Mouse (Mus musculus) MEL (cell line): ENCODE measurements around the gene Vars. TPM values are rescaled to one million over a fixed set of nuclear protein-coding genes. Genes with fewer than 3 reads are reported as not detected.

Source experiments
- DNase-seq: peaks from one replicate; pipeline ENCODE4 v3.0.0; 2011; ENCODE audit warnings: low read depth, low spot score
- H3K27ac ChIP-seq: 2 replicates; pipeline ENCODE4 v1.5.1; 2012; ENCODE audit warnings: low read depth, mild to moderate bottlenecking, control low read depth, low read length, moderate library complexity; ENCODE audit not compliant: control insufficient read depth
- H3K27me3 ChIP-seq, 2 experiments: fragments of 150-350 bp in 1 of 2; sonication (generic) in 1 of 2; 2 replicates each; pipeline ENCODE4 v1.6.1; 2012; ENCODE audit warnings: low read length in 2 of 2, mild to moderate bottlenecking in 2 of 2, improper control_type of control experiment in 1 of 2, moderate library complexity in 1 of 2; ENCODE audit not compliant: insufficient read depth in 2 of 2, control insufficient read depth in 1 of 2
- H3K36me3 ChIP-seq, 2 experiments: 2 replicates each; pipeline ENCODE4 v1.6.1; 2012 to 2014; ENCODE audit warnings: low read length in 2 of 2, improper control_type of control experiment in 1 of 2, inconsistent platforms in 1 of 2, mild to moderate bottlenecking in 1 of 2; ENCODE audit not compliant: insufficient read depth in 2 of 2, control insufficient read depth in 1 of 2
- H3K4me1 ChIP-seq, 2 experiments: fragments of 150-350 bp in 1 of 2; sonication (generic) in 1 of 2; 2 replicates each; pipeline ENCODE4 v1.6.1; 2012; ENCODE audit warnings: low read length in 2 of 2, improper control_type of control experiment in 1 of 2, mild to moderate bottlenecking in 1 of 2; ENCODE audit not compliant: insufficient read depth in 2 of 2, control insufficient read depth in 1 of 2
- H3K4me3 ChIP-seq, 2 experiments: fragments of 150-350 bp in 1 of 2; sonication (generic) in 1 of 2; 2 replicates each; pipeline ENCODE4 v1.5.1; 2012; ENCODE audit warnings: low read depth in 2 of 2, low read length in 2 of 2, mild to moderate bottlenecking in 2 of 2, moderate library complexity in 2 of 2, control low read depth in 1 of 2, improper control_type of control experiment in 1 of 2; ENCODE audit not compliant: control insufficient read depth in 1 of 2, insufficient read depth in 1 of 2
- H3K79me2 ChIP-seq: 2 replicates; pipeline ENCODE4 v1.6.1; 2012; ENCODE audit warnings: mild to moderate bottlenecking, low read length, moderate library complexity; ENCODE audit not compliant: control insufficient read depth, poor library complexity, insufficient read depth
- H3K9ac ChIP-seq: 2 replicates; pipeline ENCODE4 v1.6.1; 2012; ENCODE audit warnings: low read depth, mild to moderate bottlenecking, control low read depth, low read length, moderate library complexity; ENCODE audit not compliant: control insufficient read depth, poor library complexity, severe bottlenecking
- H3K9me3 ChIP-seq: fragments of 150-350 bp; sonication (generic); replicated peaks from 2 replicates; pipeline ENCODE4 v1.6.1; 2012; ENCODE audit warnings: mild to moderate bottlenecking, low read length, improper control_type of control experiment, moderate library complexity; ENCODE audit not compliant: insufficient read depth
- BHLHE40 ChIP-seq: IDR thresholded peaks from 2 replicates; pipeline ENCODE4 v1.6.1; 2012; ENCODE audit warnings: low read depth, mild to moderate bottlenecking, inconsistent platforms, low read length, improper control_type of control experiment, borderline replicate concordance
- CHD1 ChIP-seq: IDR thresholded peaks from 2 replicates; pipeline ENCODE4 v1.6.1; 2012; ENCODE audit warnings: low read depth, mild to moderate bottlenecking, inconsistent platforms, low read length, improper control_type of control experiment
- CHD2 ChIP-seq: IDR thresholded peaks from 2 replicates; pipeline ENCODE4 v1.6.1; 2011; ENCODE audit warnings: low read length, improper control_type of control experiment
- E2F4 ChIP-seq: IDR thresholded peaks from 2 replicates; pipeline ENCODE4 v1.6.1; 2011; ENCODE audit warnings: low read depth, low read length, improper control_type of control experiment, borderline replicate concordance
- ELF1 ChIP-seq: IDR thresholded peaks from 2 replicates; pipeline ENCODE4 v1.6.1; 2014; ENCODE audit warnings: low read depth, mild to moderate bottlenecking, inconsistent platforms, low read length, improper control_type of control experiment, moderate library complexity
- EP300 ChIP-seq, 2 experiments: IDR thresholded peaks; 2 replicates each; pipeline ENCODE4 v1.6.1; 2011; ENCODE audit warnings: improper control_type of control experiment in 2 of 2, low read length in 2 of 2, low read depth in 1 of 2, mild to moderate bottlenecking in 1 of 2
- ETS1 ChIP-seq: IDR thresholded peaks from 2 replicates; pipeline ENCODE4 v1.6.1; 2012; ENCODE audit warnings: low read depth, mild to moderate bottlenecking, inconsistent platforms, low read length, improper control_type of control experiment, moderate library complexity
- GABPA ChIP-seq: IDR thresholded peaks from 2 replicates; pipeline ENCODE4 v1.6.1; 2012; ENCODE audit warnings: low read depth, mild to moderate bottlenecking, inconsistent platforms, low read length, improper control_type of control experiment, moderate library complexity
- HCFC1 ChIP-seq: IDR thresholded peaks from 2 replicates; pipeline ENCODE4 v1.6.1; 2012; ENCODE audit warnings: low read depth, mild to moderate bottlenecking, inconsistent platforms, low read length, improper control_type of control experiment, moderate library complexity
- JUND ChIP-seq: IDR thresholded peaks from 2 replicates; pipeline ENCODE4 v1.6.1; 2011; ENCODE audit warnings: low read depth, mild to moderate bottlenecking, improper control_type of control experiment, low read length
- KAT2A ChIP-seq: conservative IDR thresholded peaks from 2 replicates; pipeline ENCODE4 v1.6.1; 2012; ENCODE audit warnings: low read depth, low read length, improper control_type of control experiment, inconsistent platforms
- MAX ChIP-seq: IDR thresholded peaks from 2 replicates; pipeline ENCODE4 v1.6.1; 2011; ENCODE audit warnings: low read length, improper control_type of control experiment
- MAZ ChIP-seq: IDR thresholded peaks from 2 replicates; pipeline ENCODE4 v1.6.1; 2012; ENCODE audit warnings: low read depth, mild to moderate bottlenecking, inconsistent platforms, low read length, improper control_type of control experiment
- MEF2A ChIP-seq: IDR thresholded peaks from 2 replicates; pipeline ENCODE4 v1.6.1; 2014; ENCODE audit warnings: low read depth, mild to moderate bottlenecking, inconsistent platforms, low read length, improper control_type of control experiment; ENCODE audit not compliant: poor library complexity, insufficient replicate concordance, severe bottlenecking; ENCODE audit errors: extremely low read depth
- MXI1 ChIP-seq: IDR thresholded peaks from 2 replicates; pipeline ENCODE4 v1.6.1; 2011; ENCODE audit warnings: mild to moderate bottlenecking, low read depth, low read length, improper control_type of control experiment
- MYB ChIP-seq: IDR thresholded peaks from 2 replicates; pipeline ENCODE4 v1.6.1; 2011; ENCODE audit warnings: mild to moderate bottlenecking, low read depth, low read length, improper control_type of control experiment
- MYC ChIP-seq: IDR thresholded peaks from 2 replicates; pipeline ENCODE4 v1.6.1; 2011; ENCODE audit warnings: low read depth, mild to moderate bottlenecking, low read length, improper control_type of control experiment, moderate library complexity
- NELFE ChIP-seq: IDR thresholded peaks from 2 replicates; pipeline ENCODE4 v1.6.1; 2011; ENCODE audit warnings: low read depth, low read length, improper control_type of control experiment
- NRF1 ChIP-seq: IDR thresholded peaks from 2 replicates; pipeline ENCODE4 v1.6.1; 2014; ENCODE audit warnings: low read depth, mild to moderate bottlenecking, inconsistent platforms, low read length, improper control_type of control experiment, moderate library complexity; ENCODE audit not compliant: poor library complexity, insufficient read depth, severe bottlenecking
- POLR2A ChIP-seq, 2 experiments: IDR thresholded peaks; 2 replicates each; pipeline ENCODE4 v1.6.1; 2011 to 2012; ENCODE audit warnings: low read length in 2 of 2, mild to moderate bottlenecking in 2 of 2, control low read depth in 1 of 2, improper control_type of control experiment in 1 of 2, low read depth in 1 of 2, moderate library complexity in 1 of 2; ENCODE audit not compliant: control insufficient read depth in 1 of 2, insufficient read depth in 1 of 2, poor library complexity in 1 of 2
- POLR2AphosphoS2 ChIP-seq: IDR thresholded peaks from 2 replicates; pipeline ENCODE4 v1.6.1; 2011; ENCODE audit warnings: low read length, improper control_type of control experiment
- POLR2AphosphoS5 ChIP-seq: IDR thresholded peaks from 2 replicates; pipeline ENCODE4 v1.6.1; 2012; ENCODE audit warnings: low read depth, borderline replicate concordance, mild to moderate bottlenecking, inconsistent platforms, low read length, moderate library complexity, mixed read lengths
- RAD21 ChIP-seq: IDR thresholded peaks from 2 replicates; pipeline ENCODE4 v1.6.1; 2011; ENCODE audit warnings: mild to moderate bottlenecking, low read depth, low read length, improper control_type of control experiment
- RCOR1 ChIP-seq: IDR thresholded peaks from 2 replicates; pipeline ENCODE4 v1.6.1; 2012; ENCODE audit warnings: low read depth, mild to moderate bottlenecking, inconsistent platforms, low read length, improper control_type of control experiment
- SIN3A ChIP-seq: IDR thresholded peaks from 2 replicates; pipeline ENCODE4 v1.6.1; 2012; ENCODE audit warnings: low read length, improper control_type of control experiment, inconsistent platforms
- SMC3 ChIP-seq: IDR thresholded peaks from 2 replicates; pipeline ENCODE4 v1.6.1; 2011; ENCODE audit warnings: low read depth, low read length, improper control_type of control experiment
- TAL1 ChIP-seq: IDR thresholded peaks from 2 replicates; pipeline ENCODE4 v1.6.1; 2012; ENCODE audit warnings: mild to moderate bottlenecking, inconsistent platforms, low read length, moderate library complexity, mixed read lengths
- TBP ChIP-seq: IDR thresholded peaks from 2 replicates; pipeline ENCODE4 v1.8.0; 2011; ENCODE audit warnings: low read depth, low read length, improper control_type of control experiment
- TCF12 ChIP-seq: IDR thresholded peaks from 2 replicates; pipeline ENCODE4 v1.6.1; 2014; ENCODE audit warnings: low read depth, mild to moderate bottlenecking, inconsistent platforms, low read length, improper control_type of control experiment, moderate library complexity
- USF1 ChIP-seq: IDR thresholded peaks from 2 replicates; pipeline ENCODE4 v1.6.1; 2014; ENCODE audit warnings: low read depth, mild to moderate bottlenecking, inconsistent platforms, low read length, improper control_type of control experiment, moderate library complexity
- USF2 ChIP-seq, 2 experiments: IDR thresholded peaks; 2 replicates each; pipeline ENCODE4 v1.6.1; 2011 to 2012; ENCODE audit warnings: improper control_type of control experiment in 2 of 2, low read length in 2 of 2, borderline replicate concordance in 1 of 2, inconsistent platforms in 1 of 2, low read depth in 1 of 2, mild to moderate bottlenecking in 1 of 2; ENCODE audit not compliant: insufficient read depth in 1 of 2
- ZC3H11A ChIP-seq: IDR thresholded peaks from 2 replicates; pipeline ENCODE4 v1.6.1; 2012; ENCODE audit warnings: low read depth, mild to moderate bottlenecking, inconsistent platforms, low read length, improper control_type of control experiment
- ZKSCAN1 ChIP-seq: IDR thresholded peaks from 2 replicates; pipeline ENCODE4 v1.6.1; 2012; ENCODE audit warnings: low read depth, mild to moderate bottlenecking, inconsistent platforms, low read length, improper control_type of control experiment, moderate library complexity
- ZNF384 ChIP-seq: IDR thresholded peaks from 2 replicates; pipeline ENCODE4 v1.6.1; 2012; ENCODE audit warnings: low read depth, mild to moderate bottlenecking, inconsistent platforms, low read length, improper control_type of control experiment
- polyA plus RNA-seq, 2 experiments: library from polyadenylated mRNA; stranded (reverse) in 1 of 2; unstranded in 1 of 2; fragments of >175 nt in 1 of 2; fragments of >200 nt in 1 of 2; gene quantifications; 2 replicates each; pipeline versions ENCODE4 v1.2.1 to v1.2.4; 2012; ENCODE audit warnings: low replicate concordance in 2 of 2, low read depth in 1 of 2; ENCODE audit not compliant: insufficient read length in 2 of 2, insufficient read depth in 1 of 2, missing spikeins in 1 of 2
- total RNA-seq: library from RNA; depleted of rRNA; stranded (reverse); fragments of 300-350 nt; gene quantifications from 2 replicates; pipeline ENCODE4 v1.2.3, GENCODE M21; 2012

Gene Vars
- total and polyA plus RNA-seq, 3 experiments, result 149 to 251 TPM; not detected in 1

DNA sequence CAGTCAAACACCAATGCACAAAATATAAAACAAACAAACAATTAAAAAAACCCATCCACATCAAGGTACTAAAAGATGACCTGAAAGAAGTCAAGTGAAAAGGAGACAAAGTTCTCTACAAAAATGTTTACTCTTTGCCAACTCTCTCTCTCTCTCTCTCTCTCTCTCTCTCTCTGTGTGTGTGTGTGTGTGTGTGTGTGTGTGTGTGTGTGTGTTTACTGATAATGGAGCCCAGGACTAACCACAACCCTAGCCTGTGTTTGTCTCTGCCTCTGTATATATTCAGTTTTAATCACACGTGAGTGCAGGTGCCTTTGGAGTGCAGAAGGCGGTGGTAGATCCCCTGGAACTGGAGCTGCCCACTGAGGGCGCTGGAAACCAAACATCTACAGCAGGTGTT is 56.3 kb downstream of the Vars start:
- no peaks in the 10 kb centered on the region for H3K9me3 ChIP-seq
- H3K4me1 ChIP-seq, result peaks cover 0 to 10% of the 10 kb centered on the region in 2 experiments; a peak in 3 of 4 replicates
- peaks cover 22% of the 10 kb centered on the region for H3K79me2 ChIP-seq
- TF ChIP-seq RCOR1 (no peak), TCF12 (peak; percentile 45; the same call in 1 of the 2 replicates), CHD2 (no peak), CHD1 (no peak), POLR2A (IDR thresholded peaks at IDR 0.05; ENCODE audit: control insufficient read depth in 1 of 2, insufficient read depth in 1 of 2, low read depth in 1 of 2, low read length in 2 of 2, poor library complexity in 1 of 2) (no peak; a peak in 1 of 4 replicates), SIN3A (peak; percentile 59; the same call in 1 of the 2 replicates), POLR2AphosphoS2 (no peak), MEF2A (no peak), BHLHE40 (peak; percentile 53; the same call in 1 of the 2 replicates), ZKSCAN1 (no peak), NELFE (no peak), RAD21 (no peak), USF2 (IDR thresholded peaks at IDR 0.05; ENCODE audit: borderline replicate concordance in 1 of 2, insufficient read depth in 1 of 2, low read depth in 1 of 2, low read length in 2 of 2) (no peak), MYB (no peak), HCFC1 (no peak), GABPA (no peak), E2F4 (no peak), ZC3H11A (no peak), TAL1 (peak; percentile 35; the same call in 1 of the 2 replicates), MYC (no peak), MXI1 (peak; percentile 42; the same call in 1 of the 2 replicates), SMC3 (no peak), KAT2A (no peak), EP300 (IDR thresholded peaks at IDR 0.05; ENCODE audit: low read depth in 1 of 2, low read length in 2 of 2) (peak; percentile 17 to 52; a peak in 2 of 4 replicates), POLR2AphosphoS5 (no peak), NRF1 (no peak), JUND (peak; percentile 69; the same call in 1 of the 2 replicates), ZNF384 (no peak), MAX (no peak), MAZ (no peak), ELF1 (no peak), USF1 (no peak), TBP (0 out of 2 replicates have a peak, but pooled peaks have one; percentile 8), ETS1 (peak; percentile 42; the same call in 1 of the 2 replicates)
- no peaks in the 10 kb centered on the region for H3K27me3 ChIP-seq
- no peak overlapping the region for H3K27ac ChIP-seq
- peaks cover 16 to 18% of the 10 kb centered on the region in 2 experiments for H3K36me3 ChIP-seq
- H3K4me3 ChIP-seq, result no peak overlapping the region
- DNase-seq, result peak; percentile 50
- H3K9ac ChIP-seq, result no peak overlapping the region
